Mouse (Mus musculus): ENCODE measurements at regions not wholly inside any gene's neighbourhood (a gene's known extent, or its start where the extent isn't known, plus 50 kb on each side); places are given as distances from the start of the nearest gene placed in this dataset.
A peak's percentile ranks its signal among the peaks of the same experiment; 100 is the strongest.

DNA sequence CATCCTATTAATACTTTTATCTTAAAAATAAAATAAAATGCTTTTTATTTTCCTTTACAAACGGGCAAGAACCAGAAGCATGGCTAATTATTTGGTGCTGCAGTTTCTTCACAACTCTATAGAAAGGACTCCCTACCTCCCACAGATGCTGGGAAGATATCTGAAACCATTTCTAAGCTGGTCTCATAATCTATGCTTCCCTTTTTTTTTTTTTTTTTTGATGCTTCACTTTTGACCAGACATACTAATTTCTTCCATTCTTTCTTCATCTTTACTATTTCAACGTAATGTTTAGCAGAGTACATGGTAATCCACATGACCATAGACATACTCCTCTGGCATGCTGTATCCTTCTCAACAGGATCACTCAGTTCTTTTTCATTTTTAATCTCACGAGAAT, 393.0 kb upstream of the Pkdcc start:
- Histone ChIP-seq H3K36me3 (replicated peaks in 1 of 2; ENCODE audit: control insufficient read depth in 1 of 2, insufficient read depth in 1 of 2, low read length in 1 of 2) (no peaks in the 10 kb centered on the region), H3K9me3 (replicated peaks; ENCODE audit: low read length) (peaks cover 7% of the 10 kb centered on the region), H3K9ac (ENCODE audit: insufficient read depth, low read depth) (no peak overlapping the region), H3K4me3 (replicated peaks in 1 of 3; ENCODE audit: low read depth in 2 of 3, low read length in 2 of 3, poor library complexity in 1 of 3) (no peak overlapping the region), H3K4me1 (ENCODE audit: control insufficient read depth in 1 of 2, insufficient read depth in 2 of 2) (peaks cover 0 to 19% of the 10 kb centered on the region in 2 experiments; a peak in 2 of 4 replicates), H3K4me2 (ENCODE audit: insufficient read depth, low read depth, poor library complexity, severe bottlenecking) (no peak overlapping the region), H3K79me2 (replicated peaks; ENCODE audit: control insufficient read depth, extremely low read depth, insufficient read depth, poor library complexity, severe bottlenecking) (no peaks in the 10 kb centered on the region), H3K27ac (ENCODE audit: insufficient read depth, low read depth) (no peak overlapping the region), H3K27me3 (replicated peaks) (no peaks in the 10 kb centered on the region)
- in situ Hi-C loops (cut with MboI; ENCODE audit: low pct_ligation_motif_present, low pct_unique_long_range_greater_than_20kb, low sequenced_read_pairs) = no loop called here
- TF ChIP-seq KAT2A (IDR thresholded peaks at IDR 0.05; ENCODE audit: insufficient replicate concordance, low read length) (no peak), MEF2A (IDR thresholded peaks at IDR 0.05; ENCODE audit: borderline replicate concordance, low read depth, low read length) (no peak), CHD2 (IDR thresholded peaks at IDR 0.05; ENCODE audit: low read length) (no peak), ZNF384 (IDR thresholded peaks at IDR 0.05; ENCODE audit: low read depth, low read length) (peak; percentile 65), RAD21 (IDR thresholded peaks at IDR 0.05; ENCODE audit: low read depth, low read length) (no peak), SMC3 (IDR thresholded peaks at IDR 0.05; ENCODE audit: low read depth, low read length) (no peak), EP300 (IDR thresholded peaks at IDR 0.05; ENCODE audit: low read length) (no peak), POLR2A (IDR thresholded peaks at IDR 0.05; ENCODE audit: low read depth, low read length) (no peak)
- DNase-seq (ENCODE audit: extremely low read depth) = no peak
- dilution Hi-C loops (cut with MboI; ENCODE audit: extremely low pct_ligation_motif_present, extremely low pct_unique_long_range_greater_than_20kb, low sequenced_read_pairs) = no loop called here

- peaks cover 6 to 35% of the 10 kb centered on the region in 2 experiments for H3K4me1 ChIP-seq (ENCODE audit: control insufficient read depth in 1 of 2, insufficient read depth in 2 of 2)
- dilution Hi-C loops (cut with MboI; ENCODE audit: extremely low pct_ligation_motif_present, extremely low pct_unique_long_range_greater_than_20kb, low sequenced_read_pairs) (no loop called here), in situ Hi-C loops (cut with MboI; ENCODE audit: low pct_ligation_motif_present, low pct_unique_long_range_greater_than_20kb, low sequenced_read_pairs) (no loop called here)
- H3K4me2 ChIP-seq (ENCODE audit: insufficient read depth, low read depth, poor library complexity, severe bottlenecking) = peak overlapping the region; percentile 26; the same call in 1 of the 2 replicates
- no peak overlapping the region for H3K9ac ChIP-seq (ENCODE audit: insufficient read depth, low read depth)
- H3K9me3 ChIP-seq (replicated peaks; ENCODE audit: low read length) = peaks cover 7% of the 10 kb centered on the region
- no peaks in the 10 kb centered on the region for H3K36me3 ChIP-seq (replicated peaks in 1 of 2; ENCODE audit: control insufficient read depth in 1 of 2, insufficient read depth in 1 of 2, low read length in 1 of 2)
- H3K79me2 ChIP-seq (replicated peaks; ENCODE audit: control insufficient read depth, extremely low read depth, insufficient read depth, poor library complexity, severe bottlenecking) = no peaks in the 10 kb centered on the region
- peak; percentile 65 for DNase-seq (ENCODE audit: extremely low read depth)
- H3K27ac ChIP-seq (ENCODE audit: insufficient read depth, low read depth) = no peak overlapping the region
- H3K27me3 ChIP-seq (replicated peaks) = no peaks in the 10 kb centered on the region
- no peak overlapping the region for H3K4me3 ChIP-seq (replicated peaks in 1 of 3; ENCODE audit: low read depth in 2 of 3, low read length in 2 of 3, poor library complexity in 1 of 3)
- no peak for TF ChIP-seq RCOR1 (conservative IDR thresholded peaks at IDR 0.05; ENCODE audit: low read depth, low read length)
- TF ChIP-seq MXI1 (IDR thresholded peaks at IDR 0.05; ENCODE audit: low read depth, low read length) = no peak
- TF ChIP-seq ZC3H11A (IDR thresholded peaks at IDR 0.05; ENCODE audit: low read depth, low read length) = no peak
- TF ChIP-seq POLR2A (IDR thresholded peaks at IDR 0.05; ENCODE audit: low read depth, low read length) = no peak
- peak; percentile 61 for TF ChIP-seq SIN3A (IDR thresholded peaks at IDR 0.05; ENCODE audit: low read length)
- TF ChIP-seq CHD2 (IDR thresholded peaks at IDR 0.05; ENCODE audit: low read length) = 0 out of 2 replicates have a peak, but pooled peaks have one; percentile 45
- TF ChIP-seq MAZ (IDR thresholded peaks at IDR 0.05; ENCODE audit: low read depth, low read length) = no peak
- no peak for TF ChIP-seq MAX (IDR thresholded peaks at IDR 0.05; ENCODE audit: low read length)
- TF ChIP-seq JUND (conservative IDR thresholded peaks at IDR 0.05; ENCODE audit: low read depth, low read length) = peak; percentile 34; the same call in 1 of the 2 replicates
- TF ChIP-seq ELF1 (IDR thresholded peaks at IDR 0.05; ENCODE audit: low read depth, low read length) = no peak
- no peak for TF ChIP-seq ZMIZ1 (IDR thresholded peaks at IDR 0.05; ENCODE audit: low read depth, low read length)
- TF ChIP-seq BHLHE40 (IDR thresholded peaks at IDR 0.05; ENCODE audit: low read depth, low read length) = no peak
- TF ChIP-seq MAFK (IDR thresholded peaks at IDR 0.05; ENCODE audit: insufficient replicate concordance, low read length) = no peak
- no peak for TF ChIP-seq ZKSCAN1 (IDR thresholded peaks at IDR 0.05; ENCODE audit: borderline replicate concordance, low read depth, low read length)
- TF ChIP-seq JUN (IDR thresholded peaks at IDR 0.05; ENCODE audit: insufficient read depth, low read depth, low read length) = peak; percentile 68; the same call in 1 of the 2 replicates
- no peak for TF ChIP-seq PAX5 (IDR thresholded peaks at IDR 0.05; ENCODE audit: low read length)
- TF ChIP-seq MEF2A (IDR thresholded peaks at IDR 0.05; ENCODE audit: borderline replicate concordance, low read depth, low read length) = peak; percentile 89
- no peak for TF ChIP-seq SMC3 (IDR thresholded peaks at IDR 0.05; ENCODE audit: low read depth, low read length)
- TF ChIP-seq GABPA (IDR thresholded peaks at IDR 0.05; ENCODE audit: insufficient replicate concordance, low read depth, low read length) = no peak
- peak; percentile 56; the same call in 1 of the 2 replicates for TF ChIP-seq IRF4 (IDR thresholded peaks at IDR 0.05; ENCODE audit: low read depth, low read length)
- TF ChIP-seq EP300 (IDR thresholded peaks at IDR 0.05; ENCODE audit: low read length) = peak; percentile 77
- TF ChIP-seq RAD21 (IDR thresholded peaks at IDR 0.05; ENCODE audit: low read depth, low read length) = no peak
- no peak for TF ChIP-seq TBP (conservative IDR thresholded peaks at IDR 0.05; ENCODE audit: low read depth, low read length)
- no peak for TF ChIP-seq POLR2AphosphoS2 (IDR thresholded peaks at IDR 0.05; ENCODE audit: low read depth, low read length)
- TF ChIP-seq MYC (IDR thresholded peaks at IDR 0.05; ENCODE audit: low read depth, low read length) = no peak
- TF ChIP-seq ZNF384 (IDR thresholded peaks at IDR 0.05; ENCODE audit: low read depth, low read length) = no peak
- TF ChIP-seq UBTF (IDR thresholded peaks at IDR 0.05; ENCODE audit: low read depth, low read length) = no peak
- no peak for TF ChIP-seq USF2 (conservative IDR thresholded peaks at IDR 0.05; ENCODE audit: low read depth, low read length)
- no peak for TF ChIP-seq USF1 (IDR thresholded peaks at IDR 0.05; ENCODE audit: low read depth, low read length)
- no peak for TF ChIP-seq HCFC1 (IDR thresholded peaks at IDR 0.05; ENCODE audit: low read depth, low read length)
- TF ChIP-seq NELFE (IDR thresholded peaks at IDR 0.05; ENCODE audit: low read depth, low read length) = no peak
- no peak for TF ChIP-seq TCF12 (IDR thresholded peaks at IDR 0.05; ENCODE audit: low read depth, low read length)
These were observed 391.0 kb upstream of the Pkdcc start for GRCm38 (mm10) chr17:82824057-82824456.

Measured in CH12.LX (cell line).